Mouse (Mus musculus) c-Kit-positive CD71-positive TER-119-positive erythroid progenitor cells, embryonic 14.5 days (primary cell): ENCODE measurements at regions not wholly inside any gene's neighbourhood (a gene's known extent, or its start where the extent isn't known, plus 50 kb on each side); places are given as distances from the start of the nearest gene placed in this dataset.

Experiments used
- DNase-seq: peaks from one replicate; pipeline ENCODE4 v3.0.0-alpha.2; 2013; ENCODE audit warnings: low spot score

DNA sequence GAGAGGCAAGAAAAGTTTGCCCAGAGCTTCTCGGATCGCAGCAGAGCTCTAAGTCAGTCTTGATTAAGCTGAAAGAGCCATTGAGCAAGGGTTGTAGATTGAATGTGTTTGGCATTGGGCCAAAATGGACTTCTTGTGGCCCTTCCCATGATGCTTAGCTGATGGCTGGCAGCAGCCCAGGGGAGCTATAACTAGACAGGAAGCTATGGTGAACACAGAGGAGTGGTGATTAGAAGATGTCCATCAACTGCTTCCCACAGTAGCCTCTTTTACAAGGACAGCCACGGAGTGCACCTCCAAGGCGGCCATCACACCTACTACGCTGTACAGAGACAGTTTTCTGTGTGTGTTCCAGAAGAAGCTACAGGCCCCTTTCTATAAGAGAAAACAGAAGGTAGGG is 116.4 kb upstream of the Map1b start:
- DNase-seq: no peak

DNA sequence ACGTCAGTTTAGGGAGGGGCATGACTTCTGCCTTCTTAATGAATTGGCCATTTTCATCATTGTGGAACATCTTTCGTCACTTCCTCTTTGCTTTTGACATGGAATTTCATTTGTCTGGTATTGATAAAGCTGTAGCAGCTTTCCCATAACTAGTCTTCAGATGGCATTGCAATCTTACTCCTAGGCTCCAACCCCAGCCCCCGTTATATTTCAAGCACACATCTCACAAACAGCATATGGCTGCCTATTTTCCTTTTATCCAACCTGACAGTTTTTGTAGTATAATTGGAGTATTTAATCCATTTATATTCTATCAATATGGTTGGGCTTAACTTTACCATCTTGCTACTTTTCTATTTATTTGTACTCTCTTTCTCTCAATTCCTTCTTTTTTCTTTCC is 114.5 kb upstream of the Map1b start:
- DNase-seq: no peak

DNA sequence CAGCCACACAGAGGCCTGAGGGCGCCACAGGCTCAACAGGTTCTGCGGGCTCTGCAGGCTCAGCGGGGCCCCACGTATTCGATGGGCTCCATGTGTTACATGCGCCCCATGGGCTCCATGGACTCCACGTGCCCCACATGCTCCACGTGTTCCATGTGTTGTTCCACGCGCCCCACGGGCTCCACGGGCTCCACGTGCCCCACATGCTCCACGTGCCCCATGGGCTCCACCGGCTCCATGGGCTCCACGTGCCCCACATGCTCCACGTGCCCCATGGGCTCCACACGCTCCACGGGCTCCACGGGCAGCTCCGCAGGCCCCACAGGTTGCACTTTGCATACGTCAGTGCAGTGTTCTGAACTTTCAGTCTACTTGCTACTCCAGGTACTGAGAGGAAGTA is 114.0 kb upstream of the Map1b start:
- no peak for DNase-seq

GRCm38 (mm10) chr13:99625196-99625595 is 108.9 kb upstream of the Map1b start:
- DNase-seq: no peak

DNA sequence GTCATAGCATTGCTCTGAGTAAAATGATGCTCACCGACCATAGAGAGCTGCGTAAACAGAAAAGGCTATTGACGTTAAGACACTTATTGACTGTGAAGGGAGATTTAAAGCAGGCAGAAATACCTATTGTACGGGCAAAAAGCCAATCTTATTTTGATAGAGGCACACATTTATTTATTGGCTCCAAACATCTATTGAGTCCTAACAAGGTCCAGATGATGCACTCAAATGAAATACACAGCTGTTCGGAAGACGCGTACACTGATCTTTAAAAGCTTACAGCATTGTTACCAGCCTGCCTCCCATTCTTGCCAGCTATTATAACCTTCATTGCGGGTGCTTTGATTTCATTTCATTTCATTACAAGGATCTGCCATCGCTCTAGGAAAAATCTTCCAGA is 102.0 kb upstream of the Map1b start:
- DNase-seq: no peak

DNA sequence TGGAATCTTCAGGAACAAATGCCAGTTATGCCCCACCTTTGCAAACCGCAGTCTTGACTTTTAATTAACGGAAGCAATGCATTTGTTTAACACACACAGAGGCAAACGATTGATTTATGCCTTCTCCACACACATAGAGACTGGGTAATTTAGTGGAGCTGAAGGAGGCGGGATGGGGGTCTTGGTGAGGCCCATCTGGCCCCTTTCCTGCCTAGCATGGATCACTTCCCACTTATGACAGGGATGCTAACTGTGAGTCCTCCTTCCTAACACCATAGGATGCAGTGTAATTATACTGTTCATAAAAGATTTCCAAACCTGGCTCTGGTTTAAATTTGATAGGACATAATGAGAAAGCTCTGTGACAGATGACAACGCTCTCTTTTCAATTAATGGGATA is 101.1 kb upstream of the Map1b start:
- no peak for DNase-seq

- DNase-seq: no peak
Observed at GRCm38 (mm10) chr13:99611715-99612494, 95.6 kb upstream of the Map1b start.

DNA sequence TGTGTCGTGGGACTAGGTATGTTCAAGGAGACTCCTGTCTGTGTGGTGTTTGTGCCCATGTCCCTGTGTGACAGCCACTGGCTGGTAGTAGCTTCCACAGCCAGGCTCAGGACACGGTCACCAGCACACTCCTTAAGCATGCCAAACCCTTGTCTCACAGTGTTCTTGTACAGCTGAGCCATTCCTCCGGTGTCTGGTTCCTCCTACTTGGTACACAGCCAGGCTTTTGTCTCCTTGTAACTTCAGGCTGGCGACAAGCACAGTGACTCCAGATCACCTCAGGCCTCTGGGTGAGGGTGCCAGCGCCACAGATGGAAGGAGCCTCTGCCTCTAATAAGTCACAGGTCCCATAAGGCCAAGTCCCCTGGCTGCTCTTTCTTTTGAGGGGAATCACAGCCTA is 94.2 kb upstream of the Map1b start:
- DNase-seq: no peak

DNA sequence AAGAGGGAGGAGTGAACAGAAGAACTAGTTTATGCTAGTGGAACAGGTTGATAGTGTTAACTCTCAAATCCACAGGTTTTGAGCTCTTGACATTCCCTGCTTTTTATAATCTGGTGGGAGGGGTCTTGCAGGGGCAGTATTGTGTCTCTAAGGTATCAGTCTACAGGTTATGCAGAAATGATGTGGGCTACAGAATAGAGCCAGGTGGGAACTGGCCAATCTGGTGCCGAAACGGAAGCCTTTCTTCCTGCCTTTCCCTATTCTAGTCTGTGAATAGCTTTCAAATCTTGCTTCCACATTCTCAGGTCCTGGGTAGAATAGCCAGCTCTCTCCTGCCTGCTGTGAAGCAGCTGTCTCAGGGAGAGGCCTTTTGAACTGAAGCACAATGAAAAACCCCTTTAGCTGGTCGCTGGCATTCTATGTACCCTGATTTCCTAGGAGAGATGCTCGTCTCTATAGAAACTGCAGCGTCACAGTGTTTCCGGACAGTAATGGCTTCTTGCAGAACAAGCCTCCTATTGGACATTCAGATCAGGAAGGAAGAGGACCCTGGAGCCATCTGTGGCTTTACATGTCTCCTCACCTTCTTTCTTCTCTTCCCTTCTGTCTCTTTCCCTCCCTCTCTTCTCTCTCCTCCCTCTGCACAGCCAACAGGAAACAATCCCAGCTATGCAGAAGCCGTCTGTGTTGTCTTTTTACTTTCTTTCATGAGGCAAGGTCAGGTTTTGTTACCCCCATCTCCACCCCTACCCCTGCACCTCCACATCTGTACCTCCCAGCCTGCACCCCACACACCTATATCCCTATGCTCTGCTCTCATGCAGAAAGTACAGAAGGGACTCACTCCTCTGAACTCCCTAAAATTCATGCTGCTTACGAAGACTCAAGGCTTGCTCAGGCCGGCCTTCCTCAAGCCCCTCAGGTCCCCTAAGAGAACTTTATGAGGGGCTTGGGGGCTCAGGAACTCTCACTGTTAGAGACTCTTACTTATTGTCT is 93.1 kb upstream of the Map1b start:
- DNase-seq: no peak

GRCm38 (mm10) chr13:99608591-99608990 is 92.3 kb upstream of the Map1b start:
- DNase-seq: no peak

DNA sequence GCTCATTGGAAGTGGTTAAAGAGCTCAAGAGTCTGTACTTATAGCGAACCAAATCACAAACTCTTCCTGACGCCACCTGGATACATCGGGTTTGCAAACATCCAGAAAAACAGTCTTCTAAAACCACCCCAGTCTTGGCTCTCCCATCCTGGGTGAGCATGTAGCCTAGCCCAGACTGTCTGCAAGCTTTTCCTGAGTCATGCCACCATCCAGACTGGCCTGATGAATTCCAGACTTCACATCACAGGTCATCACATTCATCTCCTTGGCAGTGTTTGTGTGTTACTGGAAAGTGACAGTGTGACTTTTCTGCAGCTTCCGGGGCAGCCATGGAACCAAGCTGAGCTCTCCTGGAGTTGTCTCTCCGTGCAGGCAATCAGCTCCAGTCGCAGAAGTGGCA is 90.9 kb upstream of the Map1b start:
- no peak for DNase-seq

- DNase-seq: peak; percentile 3
Observed at GRCm38 (mm10) chr13:99606606-99606990, 90.3 kb upstream of the Map1b start.

DNA sequence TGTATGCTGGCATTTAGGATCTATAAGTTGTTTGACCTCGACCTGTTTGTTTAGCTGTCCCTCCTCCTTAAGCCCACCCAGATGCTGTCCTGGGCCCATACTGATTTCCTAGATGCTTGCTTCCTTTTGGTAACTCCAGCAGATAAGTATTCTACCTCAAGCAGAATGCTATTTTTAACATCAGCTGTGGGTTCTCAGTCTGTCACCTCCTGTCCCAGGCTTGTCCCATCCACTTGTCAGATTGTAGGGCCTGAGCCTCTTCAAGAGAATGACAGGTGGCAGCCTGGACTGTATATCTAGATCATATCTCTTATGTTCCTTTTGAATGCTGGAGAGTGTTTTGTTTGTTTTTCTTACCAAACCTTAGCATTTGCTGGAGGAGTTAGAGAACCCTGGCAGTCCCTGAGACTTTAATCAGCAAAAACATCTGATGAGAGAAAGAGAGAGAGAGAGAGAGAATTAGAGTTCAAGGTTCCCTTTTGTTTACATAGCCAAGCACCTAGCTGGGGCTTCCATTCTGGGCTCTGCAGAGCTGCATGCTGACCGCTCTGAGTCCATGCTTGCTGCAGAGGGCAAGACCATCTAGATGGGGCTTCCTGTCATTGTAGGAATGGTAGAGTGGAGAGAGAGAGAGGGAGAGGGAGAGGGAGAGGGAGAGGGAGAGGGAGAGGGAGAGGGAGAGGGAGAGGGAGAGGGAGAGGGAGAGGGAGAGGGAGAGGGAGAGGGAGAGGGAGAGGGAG is 89.7 kb upstream of the Map1b start:
- no peak for DNase-seq

DNA sequence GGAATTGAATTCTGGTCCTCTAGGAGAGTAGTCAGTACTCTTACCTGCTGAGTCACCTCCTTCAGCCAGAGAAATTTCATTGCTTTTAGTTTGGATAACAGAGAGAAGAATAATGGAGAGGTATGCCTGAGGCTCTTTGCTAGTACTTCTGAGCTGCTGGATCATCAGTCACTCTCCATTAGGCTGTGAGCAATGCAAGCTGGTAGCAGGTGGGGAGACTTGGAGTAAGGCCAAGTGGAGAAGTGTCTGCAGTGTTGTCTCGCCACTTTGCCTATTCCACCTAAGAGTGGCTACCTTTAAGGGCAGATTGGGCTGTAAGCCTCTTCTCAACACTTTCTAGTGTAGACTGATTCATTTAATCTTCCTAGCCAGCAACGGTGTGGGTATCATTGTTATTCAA is 81.6 kb upstream of the Map1b start:
- no peak for DNase-seq

DNA sequence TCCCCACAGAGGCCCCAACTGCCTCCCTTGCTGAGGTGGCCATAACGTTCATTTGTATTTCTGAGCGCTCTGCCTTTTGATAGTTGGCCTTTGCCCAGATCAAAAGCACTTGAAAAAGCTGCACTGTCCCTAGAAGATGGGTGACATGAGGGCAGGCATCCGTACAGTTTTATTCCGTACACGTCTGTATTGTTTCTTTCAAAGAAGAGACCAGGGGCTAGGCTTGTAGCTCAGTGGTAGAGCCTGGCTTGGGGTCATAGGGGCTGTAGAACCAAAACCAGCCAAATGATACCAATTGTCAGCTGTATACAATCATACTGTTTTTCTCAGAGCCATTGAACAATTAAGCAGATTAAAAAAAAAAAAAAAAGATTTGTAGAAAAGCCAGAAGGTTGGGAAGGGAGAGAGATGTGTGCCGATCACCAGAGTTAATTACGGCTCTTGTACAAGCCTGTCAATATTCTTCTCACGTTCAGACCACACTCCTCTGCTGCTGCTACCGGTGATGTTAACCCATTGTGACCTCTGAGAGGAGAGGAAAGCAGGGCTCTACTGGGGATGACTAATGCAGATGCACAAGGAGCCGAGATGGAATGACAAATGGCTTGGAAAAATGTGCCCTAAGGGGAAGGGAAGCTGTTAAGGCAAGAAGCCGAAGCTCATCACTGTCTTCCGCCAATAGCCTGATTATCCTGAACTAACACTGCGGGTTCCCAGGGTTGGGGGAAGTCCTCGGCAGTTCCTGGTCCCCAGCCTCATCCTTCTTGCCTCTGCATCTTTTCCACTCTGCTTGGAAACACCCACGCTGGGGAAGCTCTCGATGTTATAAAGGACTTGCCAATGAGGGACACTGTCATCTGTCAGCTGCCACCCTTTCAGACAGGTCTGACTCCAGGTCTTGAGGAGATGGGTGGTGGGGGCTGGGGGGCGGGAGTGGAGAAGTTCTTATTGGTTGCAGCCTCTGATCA is 77.8 kb upstream of the Map1b start:
- no peak for DNase-seq

DNA sequence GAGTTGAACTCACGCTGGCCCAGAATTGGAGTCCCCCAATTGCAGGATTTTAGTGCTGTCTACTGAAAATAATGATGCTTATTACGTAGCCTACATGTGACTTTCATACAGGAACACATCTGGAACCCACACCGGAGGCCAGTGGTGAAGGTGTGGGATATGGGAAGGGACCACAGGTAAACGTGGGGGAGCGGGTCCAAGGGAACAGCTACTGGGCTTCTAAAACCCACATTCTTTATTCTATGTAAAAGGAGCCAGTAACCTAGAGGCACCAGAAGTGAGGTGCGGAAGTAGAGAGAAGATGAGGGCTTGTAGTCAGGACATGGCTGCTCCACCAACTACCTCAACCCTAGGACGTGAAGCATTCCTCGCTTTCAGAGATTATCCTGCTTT is 76.9 kb upstream of the Map1b start:
- no peak for DNase-seq

DNA sequence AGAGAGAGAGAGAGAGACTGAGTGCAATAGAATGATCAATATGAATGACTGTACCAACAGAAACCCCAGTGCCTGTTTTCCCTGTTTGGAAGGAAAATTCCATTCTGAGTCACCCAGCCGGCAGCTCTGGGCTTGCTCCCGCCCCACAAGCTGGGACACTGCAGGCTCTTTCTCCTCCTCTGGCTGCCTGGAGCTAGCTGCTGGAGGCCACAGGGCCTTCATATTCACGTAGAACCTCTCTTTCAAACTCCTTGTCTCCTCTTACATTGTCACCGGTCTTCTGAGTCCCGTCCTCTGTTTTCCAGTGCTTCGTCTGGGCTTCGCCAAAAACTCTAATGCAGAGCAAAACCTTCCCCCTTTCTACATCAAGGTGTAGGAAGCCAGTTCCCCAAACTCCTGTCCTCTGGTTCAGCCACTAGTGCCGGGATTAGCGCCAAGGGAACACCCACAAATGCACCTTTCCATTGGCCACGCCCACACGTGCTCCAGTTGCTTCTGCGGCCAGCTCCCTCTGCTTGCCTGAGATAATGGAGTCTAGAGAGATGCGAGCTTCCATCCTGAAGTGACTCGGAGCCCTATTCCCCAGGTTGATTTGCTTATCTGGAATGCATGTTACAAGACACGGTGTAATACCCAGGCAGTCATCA is 76.4 kb upstream of the Map1b start:
- DNase-seq: peak; percentile 2

DNA sequence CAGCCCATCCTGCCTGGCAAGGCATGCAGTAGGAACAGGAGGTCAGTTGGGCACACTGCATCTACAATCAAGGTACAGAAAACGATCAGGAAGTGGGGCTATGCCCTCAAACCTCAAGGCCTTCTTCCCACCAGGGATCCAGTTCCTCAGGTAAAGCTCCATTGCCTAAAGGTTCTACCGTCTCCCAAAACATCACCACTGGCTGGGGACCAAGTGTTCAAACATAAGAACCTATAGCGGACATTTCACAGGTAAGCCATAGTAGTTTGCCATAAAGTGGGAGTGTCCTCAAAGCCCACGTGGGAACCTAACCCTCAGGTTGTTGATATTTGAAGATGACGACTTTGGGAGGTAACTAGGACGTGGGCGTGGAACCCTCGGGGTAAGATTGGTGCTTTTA is 72.3 kb upstream of the Map1b start:
- DNase-seq: no peak

GRCm38 (mm10) chr13:99583841-99584240 is 67.5 kb upstream of the Map1b start:
- no peak for DNase-seq

DNA sequence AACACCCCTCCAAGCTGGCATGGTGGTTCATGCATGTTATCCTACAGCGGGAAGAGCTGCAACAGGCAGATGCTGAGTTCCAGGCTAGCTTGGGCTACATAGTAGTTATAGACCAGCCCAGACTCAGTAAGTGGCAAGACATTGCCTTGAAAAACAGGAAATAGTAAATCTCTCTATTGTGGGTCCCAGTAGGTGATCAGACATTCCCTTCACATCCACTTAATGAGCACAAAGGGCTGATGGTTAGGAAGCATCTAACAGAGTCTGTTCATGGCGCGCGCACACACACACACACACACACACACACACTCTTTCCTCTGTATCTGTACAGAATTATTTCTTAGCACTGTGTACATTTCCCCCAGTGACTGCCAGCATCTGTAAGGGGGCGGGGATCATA is 64.0 kb upstream of the Map1b start:
- DNase-seq: no peak
